Mouse (Mus musculus) liver, postnatal 0 days (tissue): Measurements from ENCODE around the gene Ttll2. TPM values are rescaled to one million over a fixed set of nuclear protein-coding genes. Genes with fewer than 3 reads are reported as not detected.
A peak's percentile ranks its signal among the peaks of the same experiment; 100 is the strongest.
"Not testable (repeated sequence)": the region's sequence is repeated elsewhere in the genome, so short reads cannot be mapped to it uniquely, and the experiment has no call there.

Experiments
- ATAC-seq: fragments of 200-750 bp; cut with Nextera tagmentation; 2 replicates; pipeline ENCODE4 v1.8.0; 2017; ENCODE audit warnings: mild to moderate bottlenecking, moderate library complexity
- DNase-seq: peaks from one replicate; pipeline ENCODE4 v3.0.0-alpha.2; 2016
- H3K27ac ChIP-seq: fragments of 300-500 bp; sonication (generic); 2 replicates; pipeline ENCODE4 v1.5.1; 2014; ENCODE audit warnings: antibody characterized with exemption, moderate library complexity, mild to moderate bottlenecking, low read depth
- H3K27me3 ChIP-seq: fragments of 300-500 bp; sonication (generic); 2 replicates; pipeline ENCODE4 v1.6.1; 2014; ENCODE audit warnings: low read length, control low read depth, mixed read lengths; ENCODE audit not compliant: insufficient read depth
- H3K36me3 ChIP-seq: fragments of 300-500 bp; sonication (generic); replicated peaks from 2 replicates; pipeline ENCODE4 v1.6.1; 2014; ENCODE audit warnings: mild to moderate bottlenecking, control low read depth, low read length, moderate library complexity, mixed read lengths; ENCODE audit not compliant: insufficient read depth
- H3K4me1 ChIP-seq: fragments of 300-500 bp; sonication (generic); 2 replicates; pipeline ENCODE4 v1.6.1; 2014; ENCODE audit warnings: antibody characterized with exemption, mild to moderate bottlenecking, control low read depth; ENCODE audit not compliant: insufficient read depth
- H3K4me2 ChIP-seq: fragments of 300-500 bp; sonication (generic); 2 replicates; pipeline ENCODE4 v1.6.1; 2014; ENCODE audit warnings: low read depth, mild to moderate bottlenecking, low read length, moderate library complexity, mixed read lengths
- H3K4me3 ChIP-seq: fragments of 300-500 bp; sonication (generic); 2 replicates; pipeline ENCODE4 v1.5.1; 2014; ENCODE audit warnings: low read depth, low read length
- H3K9ac ChIP-seq: fragments of 300-500 bp; sonication (generic); replicated peaks from 2 replicates; pipeline ENCODE4 v1.6.1; 2014; ENCODE audit warnings: mild to moderate bottlenecking, moderate library complexity
- H3K9me3 ChIP-seq: fragments of 300-500 bp; sonication (generic); 2 replicates; pipeline ENCODE4 v1.6.1; 2016; ENCODE audit warnings: mild to moderate bottlenecking, control low read depth, low read length, mixed read lengths
- CTCF ChIP-seq: sonication (generic); IDR thresholded peaks from 2 replicates; pipeline ENCODE4 v1.5.1; 2016; ENCODE audit warnings: antibody characterized with exemption, low read depth
- WGBS: fragments of 180-500 bp; shearing (Covaris S2); extraction: QIAGEN DNeasy Blood & Tissue Kit; methylation state at CpG from one replicate; pipeline ENCODE4 v1.1.7; 2014; ENCODE audit not compliant: insufficient replicate concordance; 5-methylcytosine and 5-hydroxymethylcytosine counted together
- polyA plus RNA-seq: library from polyadenylated mRNA; unstranded; fragments of >200 nt; fragmentation: Nextera tagmentation; extraction: Ambion mirVana; gene quantifications from 2 replicates; pipeline ENCODE4 v1.2.1, GENCODE M21; 2015

Gene Ttll2
- polyA plus RNA-seq, 1 experiment from 2014 or later: not detected

DNA sequence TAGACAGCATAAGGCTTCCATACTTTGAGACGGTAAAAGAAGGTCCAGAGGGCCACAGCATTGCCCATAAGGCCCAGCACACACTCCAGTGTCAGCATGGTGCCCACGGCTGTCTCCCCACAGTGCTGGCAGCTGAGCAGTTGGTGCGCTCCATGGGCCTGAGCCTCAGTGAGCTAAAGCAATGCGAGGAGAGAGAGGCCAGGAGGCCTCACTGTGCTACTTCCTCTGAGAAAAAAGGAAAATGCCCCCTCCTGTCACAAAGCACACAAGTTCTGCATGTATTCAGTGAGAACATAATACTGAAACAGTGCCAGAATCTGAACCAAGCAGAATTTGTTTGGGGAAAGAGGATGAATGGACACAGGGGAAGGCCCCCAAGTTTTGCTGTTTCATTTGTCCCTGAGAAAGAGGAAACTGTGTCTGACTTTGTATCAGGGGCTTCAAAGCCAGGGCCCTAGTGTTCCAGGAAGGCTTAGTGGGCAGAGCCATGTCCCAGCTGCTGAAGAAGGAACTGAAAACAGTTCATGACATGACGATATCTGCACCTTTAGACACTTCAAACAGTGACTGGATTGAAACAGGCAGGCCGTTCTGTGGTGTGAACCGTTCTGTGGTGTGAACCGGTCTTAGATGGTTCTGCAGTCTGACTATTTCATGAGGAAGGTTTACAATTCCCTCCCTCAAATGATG, 36.7 kb downstream of the Ttll2 start:
- not testable (repeated sequence) for H3K36me3 ChIP-seq, H3K4me2 ChIP-seq, H3K9ac ChIP-seq, DNase-seq, H3K4me3 ChIP-seq, H3K4me1 ChIP-seq, H3K27ac ChIP-seq, H3K27me3 ChIP-seq, H3K9me3 ChIP-seq
- ATAC-seq: peak; percentile 19; the same call in 1 of the 2 replicates
- WGBS: 41% methylated on average over 5 of the region's 8 CpGs

GRCm38 (mm10) chr17:7306278-7307196, 46.0 kb downstream of the Ttll2 start:
- H3K9me3 ChIP-seq, H3K4me3 ChIP-seq, H3K27ac ChIP-seq, H3K9ac ChIP-seq, H3K4me2 ChIP-seq, H3K27me3 ChIP-seq, H3K4me1 ChIP-seq, DNase-seq, H3K36me3 ChIP-seq: not testable (repeated sequence)
- peak; percentile 63; the same call in 1 of the 2 replicates for ATAC-seq
- WGBS: 53% methylated on average over 8 of the region's 8 CpGs
- TF ChIP-seq CTCF: peak; percentile 53; the same call in 1 of the 2 replicates

Other genes with a start within 250 kb of the Ttll2 start
- gene Rps6ka2, start 182.6 kb downstream of the Ttll2 start, polyA plus RNA-seq: 1.2 and 1.5 TPM in 2 replicates
- gene Tcp10a, start 28.1 kb downstream of the Ttll2 start, polyA plus RNA-seq: not detected in 2 replicates
- gene Gm49630, start 19.3 kb upstream of the Ttll2 start, polyA plus RNA-seq: 0.13 TPM in 1 of 2 replicates, not detected in the other
- gene Unc93a2, start 32.8 kb upstream of the Ttll2 start, polyA plus RNA-seq: 3.3 and 3.4 TPM in 2 replicates